Mouse (Mus musculus) cerebellum, adult 9-11 months (tissue): Measurements from ENCODE around the gene Pycr1.
A peak's percentile ranks its signal among the peaks of the same experiment; 100 is the strongest.

Experiments used
- DNase-seq: peaks from one replicate; pipeline ENCODE4 v3.0.0; 2022

Gene Pycr1

GRCm38 (mm10) chr11:120657301-120657700, 13.7 kb upstream of the Pycr1 start:
- no peak for DNase-seq

DNA sequence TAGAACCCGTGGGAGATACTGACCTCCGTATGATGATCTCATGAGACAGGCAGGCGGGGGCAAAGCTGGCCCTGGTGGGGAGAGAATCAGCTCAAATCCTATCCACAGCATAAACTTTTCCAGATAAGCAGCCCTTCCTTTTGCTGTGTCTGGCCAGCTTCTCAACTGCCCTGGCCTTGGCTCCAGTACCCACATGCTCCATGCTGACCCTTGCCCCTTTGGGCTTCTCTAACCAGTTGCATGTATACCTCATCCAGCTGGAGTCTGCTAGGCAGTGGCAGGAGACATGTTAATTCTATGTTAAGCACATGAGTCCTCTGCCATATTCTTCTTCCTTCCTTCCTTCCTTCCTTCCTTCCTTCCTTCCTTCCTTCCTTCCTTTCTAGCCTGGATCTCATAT, 11.2 kb upstream of the Pycr1 start:
- no peak for DNase-seq

GRCm38 (mm10) chr11:120651872-120652271, 8.3 kb upstream of the Pycr1 start:
- DNase-seq = no peak

GRCm38 (mm10) chr11:120648001-120648476, 4.5 kb upstream of the Pycr1 start, which contains the start of gene Myadml2:
TSS of gene Myadml2 (minus strand) at chr11:120648158.
- DNase-seq = peak; percentile 71

DNA sequence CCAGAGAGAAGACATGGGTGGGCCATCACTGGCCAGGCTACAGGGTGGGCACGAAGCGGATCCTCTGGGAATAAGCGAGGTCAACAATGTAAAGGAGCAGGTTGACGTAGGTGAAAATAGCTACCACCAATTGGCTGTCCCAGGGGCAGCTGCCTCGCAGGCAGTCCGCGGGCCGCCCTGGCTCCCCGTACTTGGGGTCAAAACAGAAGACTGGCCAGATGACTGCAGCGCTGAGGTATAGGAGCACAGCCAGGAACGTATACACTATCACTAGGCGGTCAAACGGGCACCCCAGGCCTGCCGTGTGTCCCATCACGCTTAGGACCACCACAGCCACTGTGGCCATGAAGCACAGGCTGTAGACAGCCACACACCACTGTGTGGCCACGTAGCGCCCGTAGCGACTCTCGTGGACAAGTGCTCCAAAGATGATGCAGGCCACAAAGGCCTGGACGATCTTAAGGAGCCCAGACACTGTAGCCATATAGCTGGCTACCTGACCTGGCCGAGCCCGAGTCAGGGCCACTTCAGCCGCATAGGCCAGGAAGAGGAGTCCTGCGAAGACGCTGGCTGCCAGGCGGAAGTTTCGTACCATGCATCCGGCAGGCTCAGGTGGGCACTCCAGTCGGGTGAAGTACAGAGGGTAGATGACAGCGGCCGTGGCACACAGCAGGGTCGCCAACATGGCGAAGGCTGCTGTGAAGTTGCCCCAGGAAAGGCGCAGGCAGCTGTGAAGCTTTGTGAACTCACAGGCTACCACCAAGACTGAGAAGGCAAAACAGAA, 3.7 kb upstream of the Pycr1 start:
- DNase-seq = no peak

DNA sequence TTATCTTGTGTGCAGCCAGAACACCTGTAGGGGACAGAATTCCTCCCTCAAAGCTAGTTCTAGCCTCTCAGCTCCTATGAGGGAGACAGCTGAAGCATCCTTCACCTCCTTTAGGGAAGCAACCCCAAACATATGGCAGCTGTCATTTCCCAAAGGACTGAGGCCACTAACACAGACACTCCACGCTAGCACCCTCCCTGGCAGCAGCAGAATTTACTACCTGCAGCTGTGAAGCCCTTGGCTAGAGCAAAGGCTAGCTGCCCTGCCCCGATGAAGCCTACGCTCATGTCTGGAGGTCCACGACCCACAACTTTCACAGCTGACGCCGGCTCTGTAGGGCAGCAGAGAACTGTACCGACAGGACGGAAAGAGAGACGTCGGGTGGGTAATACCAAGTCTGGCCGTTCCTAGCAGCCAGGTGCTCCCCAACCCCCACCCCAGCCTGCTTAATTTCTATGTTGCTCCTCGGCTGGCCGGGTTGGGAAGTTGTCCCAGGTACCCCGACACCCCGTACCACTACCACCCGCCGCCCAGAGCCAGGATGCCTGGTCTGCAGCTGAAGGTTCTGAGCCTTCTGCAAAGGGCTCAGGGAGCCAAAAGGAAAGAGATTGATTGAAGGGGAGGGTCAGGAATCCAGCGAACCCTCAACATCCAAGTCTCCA, 499 bp downstream of the Pycr1 start:
- no peak for DNase-seq

GRCm38 (mm10) chr11:120641869-120642268, 1.7 kb downstream of the Pycr1 start:
- DNase-seq = no peak

- no peak for DNase-seq
Measured at GRCm38 (mm10) chr11:120641255-120641654, 2.3 kb downstream of the Pycr1 start.

GRCm38 (mm10) chr11:120634810-120635209, 8.8 kb downstream of the Pycr1 start:
- no peak for DNase-seq

DNA sequence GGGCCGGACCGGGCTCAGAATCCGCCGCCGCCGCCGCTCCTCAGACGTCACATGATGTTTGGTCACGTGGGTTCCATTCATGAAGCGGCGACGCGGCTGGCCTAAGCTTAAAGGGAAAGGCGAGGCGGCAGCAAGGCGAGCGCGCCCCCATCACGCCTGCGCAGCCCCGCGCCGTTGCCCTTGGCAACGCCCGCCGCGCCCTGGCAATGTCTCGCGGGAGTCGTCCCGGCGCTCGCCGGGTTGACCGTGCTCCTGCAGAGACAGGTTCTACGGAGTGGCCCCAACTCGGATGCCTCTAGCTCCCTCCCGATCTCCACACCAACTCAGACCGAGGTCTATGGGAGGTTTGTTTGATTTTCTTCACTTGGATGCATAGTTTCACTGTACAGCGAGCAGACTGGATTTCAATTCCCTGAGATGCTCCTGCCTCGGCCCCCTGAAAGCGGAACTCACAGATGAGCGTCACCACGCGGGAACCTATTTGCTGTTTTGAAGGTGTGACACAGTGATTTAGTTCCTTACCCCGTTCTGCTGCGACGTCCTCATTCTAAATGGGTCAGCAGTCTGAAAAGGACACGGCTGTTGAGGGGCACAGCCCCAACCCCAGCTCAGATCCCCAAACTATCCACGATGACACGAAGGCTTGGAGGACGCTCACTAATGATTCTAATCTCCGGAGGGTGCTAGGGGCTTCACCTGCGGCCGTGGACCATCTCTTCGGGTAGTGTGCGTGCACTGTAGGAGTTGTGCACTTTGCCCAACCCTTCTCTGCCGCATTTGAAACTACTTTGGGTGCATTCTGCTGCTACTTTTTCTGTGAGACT, 9.8 kb downstream of the Pycr1 start, which contains the start of gene Mafg:
Gene Mafg (minus strand): TSS at position 81 of the 824 bp plus-strand sequence.
- peak; percentile 94 for DNase-seq

- DNase-seq = peak; percentile 81
Measured at GRCm38 (mm10) chr11:120632559-120633519, 10.7 kb downstream of the Pycr1 start.

GRCm38 (mm10) chr11:120631726-120632448, 11.7 kb downstream of the Pycr1 start:
- DNase-seq = peak; percentile 32

GRCm38 (mm10) chr11:120630881-120631725, 12.5 kb downstream of the Pycr1 start:
- DNase-seq = peak; percentile 9

DNA sequence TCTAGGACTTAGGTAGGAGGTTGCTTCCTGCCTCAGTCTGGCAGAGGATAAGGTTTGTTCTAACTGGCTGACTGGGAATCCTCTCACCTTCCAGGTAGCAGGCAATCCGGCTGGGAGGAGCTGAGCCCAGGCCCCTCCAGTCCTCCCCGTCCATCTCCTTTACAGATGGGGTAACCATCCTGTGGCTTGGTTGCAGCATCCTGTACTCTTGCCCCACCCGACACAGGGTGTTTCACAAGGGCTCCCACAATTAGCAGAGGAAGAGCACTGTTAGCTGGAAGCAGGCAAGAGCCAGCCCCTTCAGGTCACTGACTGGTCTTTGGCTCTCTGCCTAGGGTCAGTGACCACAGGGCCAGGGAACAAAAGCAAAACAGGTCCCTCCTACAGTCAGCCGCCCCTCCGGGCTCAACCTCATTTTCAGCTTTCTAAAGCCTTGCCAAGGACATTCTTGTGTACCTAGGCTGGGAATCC, 13.1 kb downstream of the Pycr1 start:
- peak; percentile 53 for DNase-seq

- no peak for DNase-seq
Measured at GRCm38 (mm10) chr11:120629911-120630310, 13.7 kb downstream of the Pycr1 start.

GRCm38 (mm10) chr11:120629341-120629730, 14.2 kb downstream of the Pycr1 start:
- peak; percentile 51 for DNase-seq

DNA sequence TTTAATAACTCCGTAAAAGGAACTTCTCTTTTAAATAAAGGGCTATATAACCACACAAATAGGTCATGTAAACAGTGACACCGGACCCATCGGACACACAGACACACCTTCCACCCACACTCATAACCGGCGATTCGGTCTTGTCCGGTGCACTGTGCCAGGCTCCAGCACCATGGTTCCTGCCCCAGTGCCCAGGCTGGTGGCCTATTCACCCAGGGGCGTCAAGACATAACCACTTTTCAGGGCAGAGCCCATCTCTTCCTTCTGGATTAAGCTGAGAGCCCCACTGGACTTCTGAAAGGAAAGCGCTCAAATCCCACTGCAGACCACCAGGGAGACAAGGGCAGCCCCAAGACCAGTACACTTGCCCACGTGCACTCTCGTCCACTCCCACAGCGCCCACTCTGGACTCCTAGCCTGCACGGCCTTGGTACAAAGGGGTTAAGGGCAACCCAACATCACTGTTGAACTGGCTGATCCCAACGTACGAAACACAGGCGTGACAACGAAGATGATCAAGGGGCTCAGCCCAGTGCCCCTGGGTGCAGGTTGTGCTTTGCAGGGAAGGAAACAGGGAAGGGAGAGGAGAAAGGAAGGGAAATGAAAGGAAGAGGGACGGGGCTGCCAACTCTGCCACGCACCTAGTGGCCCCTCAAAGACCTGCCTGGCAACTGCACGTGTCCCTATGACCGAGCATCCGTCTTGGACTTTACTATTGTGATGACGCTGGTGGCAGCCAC, 14.8 kb downstream of the Pycr1 start:
- no peak for DNase-seq

GRCm38 (mm10) chr11:120627468-120628300, 15.9 kb downstream of the Pycr1 start:
- peak; percentile 55 for DNase-seq
